Mouse (Mus musculus) ES-CJ7 (cell line): ENCODE measurements at regions not wholly inside any gene's neighbourhood (a gene's known extent, or its start where the extent isn't known, plus 50 kb on each side); places are given as distances from the start of the nearest gene placed in this dataset.
A peak's percentile ranks its signal among the peaks of the same experiment; 100 is the strongest.

Source experiments
- DNase-seq: peaks from one replicate; pipeline ENCODE4 v3.0.0; 2011; ENCODE audit warnings: low read depth, low spot score

DNA sequence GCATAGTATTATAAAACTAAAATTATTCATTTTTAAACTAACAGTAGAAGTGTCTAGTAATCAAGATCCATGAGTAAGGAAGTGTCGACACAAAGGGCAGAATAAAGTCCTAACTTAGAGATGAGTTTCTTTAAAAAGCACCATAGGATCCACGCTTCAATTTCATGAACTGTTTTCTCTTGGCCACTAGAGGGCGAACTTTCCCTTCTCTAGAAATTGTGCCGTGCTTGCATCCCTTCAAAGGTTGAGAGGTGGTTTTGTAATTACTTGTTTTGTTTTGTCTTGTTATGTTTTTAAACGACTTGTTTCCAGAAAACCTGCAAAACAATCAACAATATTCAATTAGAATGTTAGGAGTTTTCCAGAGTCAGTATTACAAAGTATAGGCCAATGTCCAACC is 253.8 kb downstream of the Pax3 start:
- peak; percentile 60 for DNase-seq

GRCm38 (mm10) chr1:77933095-77933766 is 263.7 kb downstream of the Pax3 start:
- DNase-seq: no peak

DNA sequence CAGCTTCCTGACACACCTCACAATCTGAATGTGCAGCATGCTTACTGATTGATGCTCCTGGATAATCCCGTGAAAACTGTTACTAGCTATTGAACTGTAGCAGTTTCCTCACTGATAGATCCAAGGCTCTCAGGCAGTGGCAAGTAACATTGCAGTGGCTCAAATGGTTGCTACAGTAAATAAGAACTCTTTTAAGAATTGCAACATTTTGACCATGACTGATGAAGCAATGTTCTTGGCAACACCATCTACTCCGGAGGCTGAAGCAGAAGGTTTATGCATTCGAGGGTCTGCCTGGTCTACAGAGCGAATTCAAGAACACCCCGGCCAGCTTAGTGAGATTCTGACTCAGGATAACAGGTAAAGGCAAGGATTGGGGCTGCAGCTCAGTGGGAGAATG is 264.7 kb downstream of the Pax3 start:
- DNase-seq: no peak

DNA sequence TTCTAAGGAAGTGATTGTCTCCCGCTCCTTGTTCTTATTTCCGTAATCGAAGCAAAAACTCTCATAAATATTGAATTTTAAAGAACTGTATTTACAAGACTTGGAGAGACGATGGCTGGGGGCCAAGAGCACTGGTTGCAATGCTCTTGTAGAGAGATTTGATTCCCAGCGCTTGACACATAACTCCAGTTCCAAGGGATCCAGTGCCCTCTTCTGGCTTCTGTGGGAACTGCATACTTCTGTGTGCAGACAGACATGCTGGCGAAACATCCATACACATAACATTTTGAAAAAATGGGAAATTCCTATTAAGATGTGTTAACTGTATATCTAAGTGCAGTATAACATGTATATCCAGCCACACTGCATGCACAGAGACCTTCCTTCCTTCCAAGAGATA is 266.3 kb downstream of the Pax3 start:
- peak; percentile 66 for DNase-seq

DNA sequence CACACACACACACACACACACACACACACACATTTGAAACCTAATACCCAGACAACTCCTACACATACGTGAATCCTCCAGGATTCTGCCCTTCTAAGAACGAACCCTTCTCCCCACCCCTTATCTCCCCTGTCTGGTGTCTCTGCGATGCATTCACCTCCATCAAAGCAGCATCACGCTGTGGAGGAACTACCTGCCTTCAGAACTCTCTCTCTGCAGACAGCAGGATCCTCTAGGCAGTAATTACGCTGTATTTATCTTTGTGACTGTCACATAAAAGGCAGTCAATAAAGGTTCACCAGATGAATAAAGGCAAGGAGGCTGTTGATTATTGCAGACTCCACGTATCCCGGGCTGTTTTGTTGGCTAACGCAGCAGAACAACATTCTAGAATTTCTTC is 267.4 kb downstream of the Pax3 start:
- no peak for DNase-seq

GRCm38 (mm10) chr1:77926146-77926545 is 270.8 kb downstream of the Pax3 start:
- DNase-seq: no peak

DNA sequence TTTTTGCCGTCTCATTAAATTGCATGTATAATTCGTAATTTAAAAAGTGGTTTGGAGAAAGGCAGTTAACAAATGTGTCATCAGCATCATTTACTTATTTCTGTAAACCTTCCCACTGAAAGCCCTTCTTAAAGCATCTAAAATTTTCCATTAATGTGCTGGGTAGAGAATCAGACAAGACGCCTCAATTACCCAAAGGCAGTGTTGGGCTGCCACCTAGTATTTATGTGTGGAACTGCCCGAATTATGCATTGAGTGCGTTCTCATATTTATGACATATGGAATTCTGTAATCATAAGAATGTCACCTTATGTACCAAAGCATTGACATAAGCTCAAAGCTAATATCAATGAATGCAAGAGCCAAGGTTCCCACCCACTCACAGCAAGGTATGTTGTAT is 300.7 kb downstream of the Pax3 start:
- no peak for DNase-seq

- no peak for DNase-seq
Measured at GRCm38 (mm10) chr1:77879026-77879425, 317.9 kb downstream of the Pax3 start.

DNA sequence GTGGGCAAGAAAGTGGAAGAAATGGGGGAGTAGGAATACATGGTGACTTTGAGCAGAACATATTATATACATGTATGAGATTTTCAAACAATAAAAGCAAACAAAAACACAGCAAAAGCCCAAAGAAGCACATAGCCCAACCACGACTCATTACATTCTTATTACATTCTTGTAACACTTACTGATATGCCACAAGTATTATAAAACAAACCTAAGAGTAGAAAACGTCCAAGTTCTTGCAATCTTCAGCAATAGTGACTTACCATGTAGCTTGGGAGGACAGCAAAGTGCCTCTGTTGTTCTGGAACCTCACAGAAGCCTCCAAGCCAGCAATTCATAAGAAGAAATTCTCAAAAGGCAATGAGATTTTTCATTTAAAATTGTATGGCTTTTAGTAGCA is 326.8 kb downstream of the Pax3 start:
- DNase-seq: no peak

GRCm38 (mm10) chr1:77869174-77869573 is 327.8 kb downstream of the Pax3 start:
- DNase-seq: no peak

DNA sequence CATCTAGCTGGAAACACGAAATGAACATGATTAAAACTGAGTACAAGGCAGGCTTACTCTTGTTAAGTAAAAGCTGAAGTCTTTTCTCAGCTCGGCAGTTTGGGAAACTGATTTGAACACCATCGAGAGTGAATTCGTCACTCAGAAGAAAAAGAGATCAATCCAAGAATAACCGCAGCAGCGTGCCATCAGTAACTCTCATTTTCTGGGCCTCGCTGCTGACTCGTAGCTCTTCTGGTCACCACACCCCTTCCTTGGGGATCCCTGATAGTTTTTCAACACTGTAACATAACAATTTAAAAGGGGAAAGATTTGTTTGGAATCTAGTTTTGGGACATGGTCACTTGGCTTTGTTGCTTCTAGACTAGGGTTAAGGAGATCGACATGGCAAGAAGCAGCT is 337.0 kb downstream of the Pax3 start:
- DNase-seq: no peak

GRCm38 (mm10) chr1:77854366-77854765 is 339.5 kb upstream of the Epha4 start:
- no peak for DNase-seq

- DNase-seq: no peak
Measured at GRCm38 (mm10) chr1:77847766-77848615, 333.1 kb upstream of the Epha4 start.

DNA sequence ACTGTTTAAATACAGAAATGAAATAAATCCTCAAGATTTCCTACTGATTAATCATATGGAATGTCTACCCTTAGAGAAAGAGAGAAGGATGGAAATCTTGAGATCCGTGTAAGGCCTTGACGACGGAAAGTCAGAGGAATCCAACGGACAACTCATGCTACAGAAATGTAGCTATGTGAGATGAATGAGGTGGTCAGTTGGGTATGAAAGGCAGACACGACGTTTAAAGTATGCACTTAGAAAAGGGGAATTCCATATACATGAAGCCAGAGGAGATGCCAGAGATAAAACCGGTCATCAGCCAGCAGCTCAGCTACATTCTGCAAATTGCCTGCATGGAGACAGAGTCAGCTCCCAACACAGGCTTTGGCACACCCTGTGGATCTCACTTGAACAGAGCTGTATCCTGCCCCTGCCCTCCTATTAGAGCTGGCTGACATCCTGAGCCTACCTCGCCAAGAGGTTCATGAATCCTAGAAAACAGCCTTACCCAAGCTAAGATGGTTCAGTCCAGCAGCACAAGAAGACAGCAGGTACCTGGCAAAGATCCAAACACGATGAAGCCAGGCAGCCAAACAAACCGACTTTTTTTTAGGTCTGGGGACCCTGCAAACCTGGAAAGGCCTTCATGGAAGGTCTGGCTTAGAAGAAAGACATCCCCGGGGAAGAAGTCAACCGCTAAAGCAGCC is 331.3 kb upstream of the Epha4 start:
- DNase-seq: no peak

- DNase-seq: peak; percentile 34
Measured at GRCm38 (mm10) chr1:77840672-77841071, 325.8 kb upstream of the Epha4 start.

DNA sequence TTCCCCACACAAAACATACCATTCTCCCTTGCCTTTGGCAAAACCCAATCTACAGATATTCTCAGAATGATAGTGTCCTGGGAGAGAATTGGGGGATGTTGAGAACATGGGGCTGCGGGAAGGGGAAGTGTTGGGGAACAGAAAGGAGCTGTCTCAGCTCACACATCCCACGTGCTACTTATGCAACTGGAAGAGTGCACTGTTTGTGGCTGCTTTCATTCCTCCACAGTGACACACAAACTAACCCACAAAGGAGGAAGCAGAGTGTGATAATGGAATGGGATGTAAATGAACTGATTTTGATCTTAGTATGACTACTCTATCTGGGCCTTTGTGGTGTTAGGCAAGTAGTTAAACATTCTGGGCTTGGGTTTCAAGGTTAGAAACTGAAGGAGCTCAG is 317.3 kb upstream of the Epha4 start:
- DNase-seq: no peak

- no peak for DNase-seq
Measured at GRCm38 (mm10) chr1:77824716-77825387, 310.0 kb upstream of the Epha4 start.

GRCm38 (mm10) chr1:77823801-77824687 is 309.2 kb upstream of the Epha4 start:
- no peak for DNase-seq

DNA sequence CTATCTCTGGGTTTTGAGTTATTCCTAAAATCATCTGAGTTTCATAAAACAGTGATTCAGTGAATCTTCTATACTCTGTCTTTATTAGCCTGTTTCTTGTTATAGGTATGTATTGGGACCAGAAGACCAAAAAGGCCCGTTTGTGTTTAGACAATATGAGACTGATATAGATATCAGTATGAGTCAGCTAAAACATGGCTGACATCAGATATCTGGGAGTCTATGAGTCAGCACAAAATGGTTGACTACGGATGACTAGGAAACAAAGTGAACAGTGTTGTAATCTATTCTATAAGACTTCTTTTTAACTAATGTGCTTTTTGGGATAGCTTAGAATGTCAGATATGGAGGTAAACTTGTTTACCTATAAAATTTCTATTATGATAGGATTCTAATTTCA is 305.2 kb upstream of the Epha4 start:
- DNase-seq: no peak

GRCm38 (mm10) chr1:77815451-77815850 is 300.6 kb upstream of the Epha4 start:
- no peak for DNase-seq

DNA sequence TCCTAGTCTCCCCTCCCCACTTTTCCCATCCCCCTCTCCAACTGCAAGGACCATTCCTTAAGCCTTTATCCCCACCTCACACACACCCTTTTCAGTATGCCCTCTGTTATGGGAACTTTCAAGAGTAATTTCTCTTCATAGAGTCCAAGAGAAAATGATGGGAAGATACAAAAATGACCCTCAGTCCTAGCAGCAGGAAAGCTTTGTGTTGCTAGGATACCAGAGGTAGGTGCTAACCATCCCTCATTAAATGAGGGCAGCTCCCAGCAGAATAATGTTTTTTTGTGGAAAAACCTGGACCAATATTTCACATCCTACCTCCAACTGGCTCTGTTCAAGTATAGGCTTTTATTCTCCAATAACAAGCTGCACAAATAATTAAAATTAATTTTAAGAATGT is 296.7 kb upstream of the Epha4 start:
- no peak for DNase-seq
